Mouse (Mus musculus): ENCODE data around the gene Rpa1.

DNA sequence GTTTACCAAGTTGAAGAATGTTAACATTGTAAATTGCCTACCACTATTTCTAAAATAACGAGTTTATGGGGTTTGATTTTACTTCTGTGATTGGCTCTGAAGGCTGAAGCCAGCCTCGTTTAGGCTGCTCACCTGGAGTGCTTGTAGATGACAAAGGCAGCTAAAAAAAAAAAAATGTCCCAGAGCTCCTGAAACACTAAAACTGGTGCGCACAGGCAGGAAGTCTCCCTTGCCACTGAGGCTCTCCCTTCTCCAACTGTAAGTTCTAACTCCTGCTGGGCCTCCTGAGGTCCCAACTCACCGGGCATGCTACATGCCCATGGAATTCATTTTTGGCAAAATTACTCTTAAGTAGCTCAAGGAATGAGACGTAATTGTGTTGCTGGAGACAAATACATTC lies 28.9 kb downstream of the Rpa1 start:
- no peak for TF ChIP-seq CTCF (IDR thresholded peaks at IDR 0.05; ENCODE audit: low read depth)
- TF ChIP-seq EP300 (IDR thresholded peaks at IDR 0.05; ENCODE audit: low read depth) = no peak

Data from liver, embryonic 14.5 days (tissue).